Mouse (Mus musculus) lung, adult 2 months (tissue): ENCODE data around the gene Thbs1.

Experiments
- CTCF ChIP-seq: fragments of 200-500 bp; IDR thresholded peaks from 2 replicates; pipeline ENCODE4 v1.5.1; 2011; ENCODE audit warnings: mild to moderate bottlenecking, low read length, control low read depth; ENCODE audit not compliant: insufficient read depth
- POLR2A ChIP-seq: fragments of 200-500 bp; IDR thresholded peaks from 2 replicates; pipeline ENCODE4 v1.6.1; 2011; ENCODE audit warnings: low read depth, mild to moderate bottlenecking, control low read depth, low read length, borderline replicate concordance; ENCODE audit errors: extremely low read depth

DNA sequence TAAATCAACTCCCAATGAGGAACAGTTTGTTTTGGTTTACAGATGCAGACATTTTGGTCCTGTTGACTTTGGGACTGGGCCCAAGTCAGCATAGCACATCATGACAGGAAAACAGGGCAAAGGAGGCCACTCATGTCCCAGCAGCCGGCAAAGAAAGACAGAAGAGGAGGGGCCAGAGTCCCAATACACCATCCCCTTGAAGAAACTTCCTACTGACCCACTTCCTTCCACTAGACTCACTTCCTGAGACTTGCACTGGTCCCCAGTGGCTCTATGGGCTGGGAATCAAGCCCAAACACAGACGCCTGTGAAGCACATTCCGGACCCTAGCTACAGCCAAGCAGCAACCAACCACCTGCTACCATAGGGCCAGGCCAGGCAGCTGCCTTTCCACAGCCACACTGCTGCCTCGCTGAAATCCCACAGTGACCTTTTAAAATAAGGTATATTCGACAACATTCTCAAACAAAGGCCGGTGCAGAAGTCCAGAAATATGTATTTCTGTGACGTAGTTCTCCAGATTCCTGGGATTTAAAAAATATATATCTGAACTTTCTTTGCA is 38.8 kb upstream of the Thbs1 start:
- TF ChIP-seq CTCF = no peak
- no peak for TF ChIP-seq POLR2A
